Mouse (Mus musculus): ENCODE measurements at regions not wholly inside any gene's neighbourhood (a gene's known extent, or its start where the extent isn't known, plus 50 kb on each side); places are given as distances from the start of the nearest gene placed in this dataset.
A peak's percentile ranks its signal among the peaks of the same experiment; 100 is the strongest.

DNA sequence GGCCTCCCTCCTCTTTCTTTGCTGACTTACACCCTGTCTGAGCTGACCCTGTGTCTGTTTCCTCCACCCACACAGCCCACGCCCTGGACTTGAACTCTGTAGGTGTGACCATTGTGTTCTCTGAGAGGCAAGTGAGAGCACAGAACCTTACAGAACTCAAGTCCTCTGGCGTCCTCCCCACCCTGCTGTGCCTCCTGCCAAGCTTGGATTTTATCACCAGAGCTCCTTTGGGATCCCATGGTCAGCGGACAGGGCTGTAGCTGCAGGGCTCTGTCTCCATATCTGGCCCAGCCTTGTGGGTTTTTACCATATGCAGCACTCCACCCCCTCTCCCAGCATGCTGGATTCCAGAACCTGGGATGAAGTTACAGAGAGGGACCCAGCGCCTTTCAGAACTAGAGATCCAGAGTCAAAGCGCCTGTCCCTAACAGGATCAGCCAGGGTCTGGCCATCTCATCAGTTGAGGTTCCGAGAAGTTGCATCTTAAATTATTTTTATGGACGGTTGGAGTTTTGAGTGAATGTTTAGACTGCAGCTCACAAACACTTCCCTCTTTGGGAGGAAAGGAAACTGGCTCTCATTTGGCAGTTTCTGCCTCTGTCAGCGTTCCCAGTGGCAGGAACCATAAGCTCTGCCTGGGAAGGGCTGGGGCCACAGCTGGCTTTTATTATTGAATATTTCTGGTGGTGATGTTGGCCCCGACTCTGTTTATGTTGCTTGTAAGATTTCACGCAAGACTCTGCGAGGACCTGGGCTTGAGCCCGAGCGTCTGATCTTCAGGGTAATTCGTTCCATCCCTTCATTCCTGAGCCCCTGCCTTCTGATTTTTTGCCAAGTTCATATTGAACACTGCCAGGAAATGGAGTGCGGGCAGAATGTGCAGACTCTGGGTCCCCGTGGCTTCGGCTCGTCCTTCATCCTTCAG, 75.8 kb upstream of the Pmepa1 start:
- Histone ChIP-seq H3K4me2 (ENCODE audit: low read depth, low read length) (no peak overlapping the region), H3K27me3 (ENCODE audit: control insufficient read depth, insufficient read depth, low read length) (no peaks in the 10 kb centered on the region), H3K9ac (replicated peaks; ENCODE audit: low read depth, low read length) (no peak overlapping the region), H3K4me1 (ENCODE audit: control insufficient read depth, insufficient read depth) (peaks cover 27% of the 10 kb centered on the region), H3K9me3 (replicated peaks; ENCODE audit: control insufficient read depth, low read length) (no peaks in the 10 kb centered on the region), H3K4me3 (ENCODE audit: low read depth, low read length) (no peak overlapping the region), H3K27ac (ENCODE audit: low read depth) (peak overlapping the region; percentile 73), H3K36me3 (replicated peaks; ENCODE audit: control insufficient read depth, insufficient read depth, low read length) (no peaks in the 10 kb centered on the region)
- TF ChIP-seq CTCF (IDR thresholded peaks at IDR 0.05; ENCODE audit: low read depth) (no peak), EP300 (IDR thresholded peaks at IDR 0.05; ENCODE audit: low read depth) (peak; percentile 39; the same call in 1 of the 2 replicates)
- WGBS: 26% methylated on average over 18 of the region's 18 CpGs
- ATAC-seq (ENCODE audit: insufficient read depth, low read depth): peak; percentile 62
- DNase-seq (ENCODE audit: low spot score): peak; percentile 62

DNA sequence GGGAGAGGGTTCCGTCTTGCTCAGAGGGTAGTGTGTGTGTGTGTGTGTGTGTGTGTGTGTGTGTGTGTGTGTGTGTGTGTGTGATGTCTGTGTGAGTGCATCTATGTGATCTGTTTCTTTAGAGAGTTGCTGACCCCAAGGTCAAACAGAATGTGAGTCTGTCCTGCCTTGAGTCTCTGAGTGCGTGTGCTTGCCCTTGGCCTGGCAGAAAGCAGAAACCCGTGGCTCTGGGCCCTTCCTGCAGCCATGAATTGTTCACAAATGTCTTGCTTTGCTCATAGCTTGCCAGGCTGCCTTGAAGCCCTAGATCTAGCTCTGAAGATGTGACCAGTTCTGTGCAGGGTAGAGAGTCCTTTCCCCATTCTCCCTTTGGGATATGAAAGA, 76.4 kb upstream of the Pmepa1 start:
- no peak overlapping the region for H3K4me3 ChIP-seq (ENCODE audit: low read depth, low read length)
- no peak overlapping the region for H3K4me2 ChIP-seq (ENCODE audit: low read depth, low read length)
- 17% methylated on average over 3 of the region's 3 CpGs for WGBS
- H3K27me3 ChIP-seq (ENCODE audit: control insufficient read depth, insufficient read depth, low read length): no peaks in the 10 kb centered on the region
- no peaks in the 10 kb centered on the region for H3K9me3 ChIP-seq (replicated peaks; ENCODE audit: control insufficient read depth, low read length)
- H3K36me3 ChIP-seq (replicated peaks; ENCODE audit: control insufficient read depth, insufficient read depth, low read length): no peaks in the 10 kb centered on the region
- DNase-seq (ENCODE audit: low spot score): no peak
- no peak overlapping the region for H3K9ac ChIP-seq (replicated peaks; ENCODE audit: low read depth, low read length)
- peaks cover 27% of the 10 kb centered on the region for H3K4me1 ChIP-seq (ENCODE audit: control insufficient read depth, insufficient read depth)
- no peak for ATAC-seq (ENCODE audit: insufficient read depth, low read depth)
- peak overlapping the region; percentile 73 for H3K27ac ChIP-seq (ENCODE audit: low read depth)
- TF ChIP-seq EP300 (IDR thresholded peaks at IDR 0.05; ENCODE audit: low read depth) (no peak), CTCF (IDR thresholded peaks at IDR 0.05; ENCODE audit: low read depth) (no peak)

GRCm38 (mm10) chr2:173353435-173354241, 77.3 kb upstream of the Pmepa1 start:
- ATAC-seq (ENCODE audit: insufficient read depth, low read depth): no peak
- Histone ChIP-seq H3K27ac (ENCODE audit: low read depth) (0 out of 2 replicates have a peak overlapping the region, but pooled peaks have one; percentile 23), H3K27me3 (ENCODE audit: control insufficient read depth, insufficient read depth, low read length) (no peaks in the 10 kb centered on the region), H3K4me3 (ENCODE audit: low read depth, low read length) (no peak overlapping the region), H3K9ac (replicated peaks; ENCODE audit: low read depth, low read length) (no peak overlapping the region), H3K36me3 (replicated peaks; ENCODE audit: control insufficient read depth, insufficient read depth, low read length) (no peaks in the 10 kb centered on the region), H3K4me2 (ENCODE audit: low read depth, low read length) (no peak overlapping the region), H3K9me3 (replicated peaks; ENCODE audit: control insufficient read depth, low read length) (no peaks in the 10 kb centered on the region), H3K4me1 (ENCODE audit: control insufficient read depth, insufficient read depth) (peaks cover 27% of the 10 kb centered on the region)
- TF ChIP-seq EP300 (IDR thresholded peaks at IDR 0.05; ENCODE audit: low read depth) (no peak), CTCF (IDR thresholded peaks at IDR 0.05; ENCODE audit: low read depth) (no peak)
- no peak for DNase-seq (ENCODE audit: low spot score)
- WGBS: 79% methylated on average over 16 of the region's 16 CpGs

DNA sequence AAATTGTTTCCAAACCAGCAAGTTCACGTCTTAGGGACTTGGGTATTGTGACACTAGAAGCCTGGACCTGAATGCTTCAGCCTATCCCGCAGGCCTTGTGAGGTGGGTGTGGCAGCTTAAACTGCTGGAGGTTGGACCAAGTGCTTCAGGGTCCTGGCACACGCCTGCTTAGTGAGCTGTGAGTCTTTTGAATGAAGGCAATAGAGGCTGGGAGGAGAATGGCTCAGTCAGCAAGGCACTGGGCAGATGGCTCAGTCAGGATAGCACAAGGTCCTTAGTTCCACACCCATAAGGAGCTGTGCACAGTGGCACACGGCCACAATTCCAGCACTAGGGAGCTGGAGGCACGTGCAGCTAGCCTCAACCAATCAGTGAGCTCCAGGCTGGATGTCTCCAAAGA, 80.5 kb upstream of the Pmepa1 start:
- DNase-seq (ENCODE audit: low spot score): no peak
- 73% methylated on average over 5 of the region's 5 CpGs for WGBS
- no peak overlapping the region for H3K4me3 ChIP-seq (ENCODE audit: low read depth, low read length)
- 0 out of 2 replicates have a peak, but pooled peaks cover 3% of the 10 kb centered on the region for H3K27me3 ChIP-seq (ENCODE audit: control insufficient read depth, insufficient read depth, low read length)
- ATAC-seq (ENCODE audit: insufficient read depth, low read depth): no peak
- no peak overlapping the region for H3K27ac ChIP-seq (ENCODE audit: low read depth)
- peaks cover 19% of the 10 kb centered on the region for H3K4me1 ChIP-seq (ENCODE audit: control insufficient read depth, insufficient read depth)
- H3K9ac ChIP-seq (replicated peaks; ENCODE audit: low read depth, low read length): no peak overlapping the region
- TF ChIP-seq CTCF (IDR thresholded peaks at IDR 0.05; ENCODE audit: low read depth): no peak
- no peak for TF ChIP-seq EP300 (IDR thresholded peaks at IDR 0.05; ENCODE audit: low read depth)
- no peaks in the 10 kb centered on the region for H3K9me3 ChIP-seq (replicated peaks; ENCODE audit: control insufficient read depth, low read length)
- no peaks in the 10 kb centered on the region for H3K36me3 ChIP-seq (replicated peaks; ENCODE audit: control insufficient read depth, insufficient read depth, low read length)
- no peak overlapping the region for H3K4me2 ChIP-seq (ENCODE audit: low read depth, low read length)

GRCm38 (mm10) chr2:173365441-173366166, 89.3 kb upstream of the Pmepa1 start:
- Histone ChIP-seq H3K9me3 (replicated peaks; ENCODE audit: control insufficient read depth, low read length) (no peaks in the 10 kb centered on the region), H3K9ac (replicated peaks; ENCODE audit: low read depth, low read length) (no peak overlapping the region), H3K4me1 (ENCODE audit: control insufficient read depth, insufficient read depth) (no peaks in the 10 kb centered on the region), H3K4me3 (ENCODE audit: low read depth, low read length) (peak overlapping the region; percentile 31), H3K4me2 (ENCODE audit: low read depth, low read length) (peak overlapping the region; percentile 43), H3K27me3 (ENCODE audit: control insufficient read depth, insufficient read depth, low read length) (peaks cover 14% of the 10 kb centered on the region), H3K36me3 (replicated peaks; ENCODE audit: control insufficient read depth, insufficient read depth, low read length) (no peaks in the 10 kb centered on the region), H3K27ac (ENCODE audit: low read depth) (no peak overlapping the region)
- no peak; the same call in 1 of the 2 replicates for ATAC-seq (ENCODE audit: insufficient read depth, low read depth)
- TF ChIP-seq CTCF (IDR thresholded peaks at IDR 0.05; ENCODE audit: low read depth): no peak
- TF ChIP-seq EP300 (IDR thresholded peaks at IDR 0.05; ENCODE audit: low read depth): no peak
- 17% methylated on average over 24 of the region's 24 CpGs for WGBS
- no peak for DNase-seq (ENCODE audit: low spot score)
